Mouse (Mus musculus): ENCODE results near the gene Fam19a1.

DNA sequence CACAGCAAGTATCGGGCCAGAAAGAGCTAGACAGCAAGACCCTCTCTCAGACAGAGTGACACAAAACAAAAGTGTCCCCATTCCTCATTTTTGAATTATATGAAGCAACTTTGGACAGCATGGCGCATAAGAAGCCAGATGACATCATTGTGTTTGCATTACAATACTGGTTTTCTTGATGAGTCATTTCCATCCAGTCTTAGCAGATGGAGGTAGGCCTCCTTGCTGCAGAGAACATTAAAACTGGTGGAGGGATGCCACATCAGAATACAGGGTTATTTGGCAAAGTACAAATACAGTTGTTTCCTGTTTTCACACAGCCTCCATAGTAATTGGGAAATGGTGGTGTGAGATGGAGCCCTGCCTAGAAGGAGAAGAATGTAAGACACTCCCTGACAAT lies 535.8 kb downstream of the Fam19a1 start:
- TF ChIP-seq CTCF (IDR thresholded peaks at IDR 0.05; ENCODE audit: control insufficient read depth, insufficient read depth, low read length), result no peak
- TF ChIP-seq POLR2A (IDR thresholded peaks at IDR 0.05; ENCODE audit: borderline replicate concordance, control insufficient read depth, low read depth, low read length), result no peak

Measured in bone marrow, adult 2 months (tissue).